In the genomic region with DNA sequence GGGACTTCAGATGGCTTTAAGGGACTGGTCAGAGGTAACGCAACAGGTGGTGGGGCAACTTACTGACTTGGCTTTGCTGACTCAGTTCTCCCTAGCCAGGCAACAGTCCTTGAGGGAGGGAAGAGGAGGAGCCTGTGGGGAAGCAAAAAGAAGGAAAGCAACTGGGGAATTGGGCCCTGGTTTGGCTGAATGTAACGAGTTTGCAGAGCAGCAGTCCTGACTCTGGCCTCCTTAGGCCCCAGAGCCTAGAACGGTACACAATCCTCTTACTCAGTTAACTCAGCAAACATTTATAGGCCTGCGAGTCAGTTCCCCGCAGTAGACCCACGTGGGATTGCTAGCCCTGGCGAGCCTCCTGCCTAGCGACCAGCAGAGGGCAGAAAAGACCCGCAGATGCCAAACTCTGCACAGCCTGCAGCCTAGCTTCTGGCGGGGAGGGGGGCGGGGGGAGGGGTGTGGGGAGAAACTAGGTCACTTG, we compare ENCODE assay signal across 8 mouse cellular contexts. TPM values are rescaled to one million over a fixed set of nuclear protein-coding genes. Genes with fewer than 3 reads are reported as not detected.
DNase-seq lines count a peak whose midpoint lies in the region; ATAC-seq and TF ChIP-seq lines count a peak whose summit lies in the region.

No protein-coding gene starts in this region.

- H3K4me1 ChIP-seq in hindbrain, embryonic 16.5 days (ENCODE audit: control insufficient read depth, insufficient read depth, low read depth, low read length): peaks cover 5% of the 10 kb centered on the region

- POLR2A ChIA-PET in Patski (lab: Charles Lee): interaction anchor here (0.7 to 1.7 kb wide), 2 partner anchors 18 to 124 kb away, joined by 4 read pairs; no protein-coding TSS in a partner anchor

- 3% methylated on average over 11 of the region's 11 CpGs for WGBS in hindbrain, embryonic 16.5 days

- no peak overlapping the region for H3K27ac ChIP-seq in hindbrain, embryonic 16.5 days (ENCODE audit: low read depth, low read length)
- H3K27ac ChIP-seq in left cerebral cortex, adult 2 months: no peak overlapping the region

- H3K27me3 ChIP-seq in Patski: no peaks in the 10 kb centered on the region
- peaks cover 2% of the 10 kb centered on the region for H3K27me3 ChIP-seq in hindbrain, embryonic 16.5 days (replicated peaks; ENCODE audit: control insufficient read depth, insufficient read depth, low read length)

- H3K4me2 ChIP-seq in hindbrain, embryonic 16.5 days (ENCODE audit: low read length): peak overlapping the region; percentile 45

- H3K9ac ChIP-seq in hindbrain, embryonic 16.5 days (ENCODE audit: low read depth, low read length): peak overlapping the region; percentile 38; the same call in 1 of the 2 replicates

- H3K36me3 ChIP-seq in hindbrain, embryonic 16.5 days (ENCODE audit: control insufficient read depth, insufficient read depth, low read length): no peaks in the 10 kb centered on the region

- peak; percentile 87 for TF ChIP-seq CTCF in Patski (IDR thresholded peaks at IDR 0.05)
- peak; percentile 71 for TF ChIP-seq CTCF in left cerebral cortex, adult 2 months (IDR thresholded peaks at IDR 0.05)

- H3K9me3 ChIP-seq in hindbrain, embryonic 16.5 days (ENCODE audit: control insufficient read depth, low read length): no peaks in the 10 kb centered on the region

- H3K4me3 ChIP-seq in hindbrain, embryonic 16.5 days (ENCODE audit: low read length): no peak overlapping the region
- H3K4me3 ChIP-seq in left cerebral cortex, adult 2 months: no peak overlapping the region

- intact Hi-C loops in left cerebral cortex, adult 2 months (cut with DNase I): loop anchor here (1.0 to 5.0 kb wide), 3 partner anchors 105 to 255 kb away; no protein-coding TSS in a partner anchor

- ATAC-seq in Patski: peak; percentile 97
- peak; percentile 96 for ATAC-seq in hindbrain, embryonic 16.5 days
- peak; percentile 92 for ATAC-seq in megakaryocyte, adult 5-6 weeks (ENCODE audit: poor library complexity, severe bottlenecking)

- CTCF ChIA-PET in Patski (lab: Charles Lee): interaction anchor here (0.9 to 3.3 kb wide), 12 partner anchors 12 to 118 kb away, joined by 3 to 34 read pairs (median 4); a partner anchor contains a TSS

- in situ Hi-C loops in Patski (cut with MboI; ENCODE audit: low pct_unique_long_range_greater_than_20kb): loop anchor here (5.0 kb wide), 1 partner anchor 105 kb away; no protein-coding TSS in a partner anchor

- no peak for DNase-seq in Patski (ENCODE audit: low read depth, low spot score)
- DNase-seq in cerebellum, postnatal 25 days: peak; percentile 87 to 91
- peak; percentile 90 for DNase-seq in gastrocnemius, adult 18-20 months (ENCODE audit: low spot score)
- peak; percentile 87 to 89 for DNase-seq in left cerebral cortex, adult 2 months (ENCODE audit: extremely low spot score in 1 of 2, low spot score in 2 of 2)
- DNase-seq in right cerebral cortex, adult 18-20 months: peak; percentile 86
- DNase-seq in urinary bladder, postnatal 36 days (ENCODE audit: low spot score in 2 of 2): peak; percentile 71 to 84

RNA-seq across cellular contexts. Expression of a gene that starts 23.5 kb away (rescaled TPM):
- 11.1 TPM for polyA plus RNA-seq in Patski (2021)
- 10 to 100 TPM; 21.3 to 23.5 TPM for total RNA-seq in gastrocnemius, adult 18-20 months (2021)
- 5.3 and 6.5 TPM in 2 replicates for polyA plus RNA-seq in hindbrain, embryonic 16.5 days (2015; fragmentation: Nextera tagmentation; extraction: Ambion mirVana)
- 10 to 100 TPM; 27.1 to 28.1 TPM for total RNA-seq in left cerebral cortex, adult 2 months (2021)
- 38.8 and 40.8 TPM in 2 replicates for total RNA-seq in megakaryocyte, adult 5-6 weeks (2015)
- 28.6 and 31.3 TPM in 2 replicates for total RNA-seq in megakaryocyte, adult 5-6 weeks (2017)
